Mouse (Mus musculus) kidney, adult 11 months (tissue): ENCODE data around the gene Pask.
"Not testable (repeated sequence)": the region's sequence is repeated elsewhere in the genome, so short reads cannot be mapped to it uniquely, and the experiment has no call there.

ENCODE experiments used
- DNase-seq: peaks from one replicate; pipeline ENCODE4 v3.0.0; 2022

The Pask gene

DNA sequence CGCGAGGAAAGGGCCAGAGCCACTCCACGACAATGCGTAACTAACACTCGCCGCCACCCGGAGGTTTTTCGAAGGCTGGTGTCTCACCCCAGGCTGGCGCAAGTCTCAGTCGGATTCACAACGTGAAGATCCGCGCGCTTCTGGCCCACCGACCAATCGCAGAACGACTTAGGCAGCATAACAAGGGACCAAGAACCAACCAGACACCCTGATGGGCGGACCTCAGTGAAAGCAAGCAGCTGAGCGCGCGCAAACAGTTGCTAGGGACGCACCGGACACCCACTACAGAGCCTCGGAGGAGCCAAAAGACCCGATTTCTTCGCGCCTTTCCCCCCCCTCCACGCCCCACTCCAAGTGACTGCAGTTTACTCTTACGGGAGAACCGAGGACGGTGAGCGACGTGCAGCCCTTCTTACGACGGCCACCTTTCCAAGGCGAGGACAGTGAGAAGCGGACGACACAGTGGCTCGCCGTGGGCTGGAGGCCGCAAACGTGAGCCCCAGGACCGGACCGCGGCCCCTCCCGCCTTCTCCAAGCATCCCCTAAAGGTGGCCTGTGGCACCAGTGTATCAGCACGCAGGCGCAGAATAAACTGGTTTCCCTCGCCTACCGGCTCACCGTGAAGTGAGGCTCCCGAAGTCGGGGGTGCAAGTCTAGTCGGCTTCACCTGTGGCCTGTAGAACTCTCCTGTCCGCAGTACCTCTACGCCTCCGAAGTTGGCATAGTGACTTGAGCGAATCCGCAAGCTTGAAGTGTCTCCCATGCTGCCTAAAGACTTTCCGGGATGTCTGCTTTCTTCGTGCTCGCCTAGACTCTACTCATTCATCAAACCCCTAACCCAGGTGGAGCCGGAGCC lies at the start of gene Pask, which contains the start of gene Ppp1r7:
TSS of gene Pask (minus strand) at position 835 of the 856 bp plus-strand sequence.
TSS of gene Ppp1r7 (plus strand) at position 207 of the 856 bp plus-strand sequence.
- DNase-seq = peak; percentile 96

DNA sequence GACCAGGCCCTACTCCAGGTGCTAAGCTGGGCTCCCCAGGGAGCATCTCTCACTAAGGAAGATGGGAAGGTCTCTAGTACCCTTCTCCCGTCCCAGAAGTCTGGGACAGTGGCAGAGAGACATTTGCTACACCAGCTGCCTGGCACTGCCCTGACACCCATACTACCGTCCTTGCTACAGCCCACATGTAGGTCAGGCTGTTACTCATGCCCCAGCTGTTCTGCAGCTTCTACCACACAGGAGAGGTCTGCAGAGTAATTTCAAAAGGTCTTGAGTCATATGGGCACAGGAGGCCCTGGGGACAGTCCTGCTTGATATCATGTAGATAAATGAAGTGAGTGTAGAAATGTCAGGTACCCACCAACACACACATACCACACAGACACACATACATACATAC lies 45.6 kb upstream of the Pask start:
- no peak for DNase-seq

DNA sequence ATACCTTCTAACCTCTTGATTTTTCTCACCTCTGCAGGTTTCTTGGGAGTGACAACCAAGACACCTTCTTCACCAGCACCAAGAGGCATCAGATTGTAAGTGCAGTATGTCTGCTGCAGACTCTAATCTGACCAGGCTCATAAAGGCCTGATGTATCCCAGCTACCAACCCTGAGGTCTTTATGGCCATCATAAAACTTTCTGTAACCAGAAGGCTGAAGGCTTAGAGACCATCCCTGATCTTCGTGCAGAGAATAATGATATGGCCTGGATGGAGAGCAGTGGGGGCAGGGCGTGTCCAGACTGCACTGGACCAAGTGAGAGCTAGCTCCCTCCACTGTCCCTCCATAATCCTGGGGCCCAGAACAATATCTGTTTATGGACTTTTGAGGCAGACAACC lies 43.9 kb upstream of the Pask start:
- no peak for DNase-seq

DNA sequence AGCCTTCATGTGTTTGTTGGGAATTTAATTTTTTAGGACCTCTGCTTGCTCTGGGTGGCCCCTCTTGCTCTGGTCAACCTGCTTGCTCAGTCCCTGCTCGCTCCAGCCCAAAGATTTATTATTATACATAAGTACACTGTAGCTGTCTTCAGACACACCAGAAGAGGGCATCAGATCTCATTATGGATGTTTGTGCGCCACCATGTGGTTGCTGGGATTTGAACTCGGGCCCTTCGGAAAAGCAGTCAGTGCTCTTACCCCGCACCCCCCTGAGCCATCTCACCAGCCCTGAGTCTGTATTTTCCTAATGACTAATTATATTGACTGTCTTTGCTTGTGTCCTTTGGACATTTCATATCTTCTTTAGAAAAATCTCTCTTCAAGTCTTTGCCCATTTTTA lies 35.8 kb upstream of the Pask start:
- DNase-seq = no peak

DNA sequence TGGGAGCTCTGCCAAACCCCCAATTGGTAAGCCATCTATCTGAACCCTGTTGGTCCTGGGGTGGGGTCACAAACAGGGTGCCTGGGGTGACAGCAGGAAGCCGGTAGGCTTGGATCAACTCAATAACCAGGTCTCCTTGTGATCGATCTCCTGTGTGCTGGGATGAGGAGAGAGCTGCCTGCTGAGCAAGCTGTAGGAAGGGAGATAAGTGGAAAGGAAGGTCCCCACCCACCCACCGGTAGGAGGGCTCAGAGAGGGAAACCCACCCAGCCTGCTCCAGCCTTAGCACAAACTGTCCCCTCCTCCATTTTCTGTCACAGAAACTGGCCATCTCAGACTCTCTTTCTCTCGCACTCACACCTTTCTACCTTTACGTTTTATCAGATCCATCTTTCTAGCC lies 34.0 kb upstream of the Pask start:
- no peak for DNase-seq

DNA sequence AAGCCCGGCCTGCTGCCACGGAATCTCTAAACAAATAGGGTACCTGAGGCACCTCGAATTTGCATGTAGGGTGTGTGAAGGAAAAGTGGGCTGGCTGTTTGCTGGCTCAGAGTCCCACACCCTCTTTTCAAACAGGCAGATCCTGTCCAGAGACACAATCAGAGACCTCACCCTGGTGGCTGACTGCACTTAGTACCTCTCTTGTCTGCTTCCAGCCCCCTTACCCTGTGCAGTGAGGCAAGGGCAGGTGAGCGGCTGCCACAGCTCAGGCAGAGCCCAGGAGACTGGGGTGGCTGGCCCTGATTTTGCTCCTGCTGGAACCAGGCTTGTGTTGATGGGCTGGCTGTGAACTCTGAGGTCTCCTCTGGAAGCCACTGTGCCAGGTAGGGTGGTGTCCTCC lies 30.4 kb upstream of the Pask start, which contains the start of gene Ano7:
TSS of gene Ano7 (plus strand) at position 266 of the 400 bp plus-strand sequence.
- DNase-seq = no peak

DNA sequence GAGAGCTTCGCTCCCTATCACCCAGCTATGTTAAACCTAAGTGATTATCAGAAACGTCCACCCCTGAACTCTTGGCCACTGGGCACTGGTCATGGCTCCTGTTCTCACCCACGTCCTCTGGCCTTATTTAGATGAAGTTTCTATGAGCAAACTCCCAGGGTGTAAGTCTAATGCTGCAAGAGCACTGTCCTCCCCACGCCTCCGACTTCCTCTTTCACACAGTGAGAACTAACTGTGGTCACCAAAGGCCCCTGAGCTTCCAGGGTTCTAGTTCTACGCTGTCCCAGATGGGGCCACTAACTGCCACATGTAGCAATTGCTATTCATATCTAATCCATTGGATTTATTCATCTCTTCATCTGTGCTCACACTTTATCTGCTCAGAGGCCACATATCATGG lies 22.4 kb upstream of the Pask start:
- DNase-seq = no peak

DNA sequence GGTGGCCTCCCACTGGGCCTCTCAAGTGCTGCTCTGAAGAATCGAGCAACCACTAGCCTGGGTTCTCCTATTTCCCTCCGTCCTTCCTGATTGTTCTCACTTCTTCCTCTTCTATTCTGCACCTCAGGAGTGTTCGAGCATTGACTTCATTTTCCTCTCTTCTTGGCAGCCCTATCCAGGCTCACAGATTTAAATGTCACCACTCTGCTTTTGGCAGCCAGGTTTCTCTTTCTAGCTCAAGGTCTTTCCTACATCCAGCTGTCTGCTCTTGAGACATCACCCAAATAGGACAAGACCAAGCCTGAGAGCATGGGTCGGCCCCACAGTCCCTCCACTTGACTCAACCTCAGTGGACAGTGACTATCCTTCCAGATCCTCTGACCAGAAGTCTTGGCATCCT lies 19.4 kb upstream of the Pask start:
- no peak for DNase-seq

DNA sequence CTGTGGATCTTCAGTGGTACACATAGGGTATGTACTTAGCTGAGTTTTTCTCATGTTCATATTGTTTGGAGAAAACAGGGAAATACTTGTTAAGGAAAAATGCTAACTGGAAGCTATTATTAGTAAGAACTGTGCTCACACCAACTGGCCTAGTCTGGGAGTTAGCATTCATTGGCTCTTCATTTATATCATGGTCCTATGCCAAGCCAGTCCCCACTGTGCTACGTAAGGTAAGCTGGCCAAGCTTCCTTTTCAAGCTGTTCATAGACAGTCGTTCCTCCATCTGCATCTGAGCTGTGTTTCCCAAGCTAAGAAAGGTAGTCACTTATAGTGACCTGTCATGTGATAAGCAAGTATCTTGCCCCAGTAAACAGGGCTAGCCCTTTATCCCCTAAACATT lies 9.4 kb upstream of the Pask start:
- DNase-seq = no peak

DNA sequence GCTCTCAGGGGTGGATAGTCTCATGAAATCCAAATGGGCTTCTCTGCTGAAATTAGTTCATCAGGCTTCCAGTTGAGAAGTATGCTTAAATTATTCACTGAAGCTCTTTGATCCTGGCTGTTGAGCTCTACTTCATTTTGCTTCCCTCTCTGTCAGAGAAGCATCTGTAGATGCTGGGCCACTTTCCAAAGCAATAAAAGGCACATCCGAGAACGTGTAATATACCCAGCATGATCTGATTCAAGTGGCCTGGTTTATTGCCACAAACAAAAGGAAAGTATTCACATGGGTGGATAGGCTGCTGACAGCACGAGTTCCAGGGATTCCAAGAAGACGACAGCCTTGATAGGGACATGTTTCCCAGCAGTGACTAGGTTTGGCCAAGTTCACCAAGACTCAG lies 6.4 kb upstream of the Pask start:
- DNase-seq = no peak

DNA sequence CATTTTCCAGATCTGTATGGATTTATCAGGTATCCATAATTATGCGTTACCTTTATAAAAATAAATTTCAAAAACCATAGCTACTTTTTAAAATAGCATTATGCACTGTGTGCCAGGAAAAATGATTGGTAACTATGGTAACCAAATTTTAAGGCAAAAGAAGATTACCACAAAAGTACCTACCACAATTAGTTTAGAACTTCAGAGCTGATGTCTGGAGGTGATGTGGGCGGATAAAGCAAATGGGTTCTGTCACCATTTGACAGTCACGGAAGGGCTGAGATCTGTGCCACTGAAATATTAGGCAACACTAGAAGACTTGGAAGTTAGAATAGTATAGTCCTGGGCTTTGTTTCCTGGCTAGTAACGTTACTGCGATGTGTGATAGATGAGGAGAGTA lies 3.9 kb upstream of the Pask start:
- no peak for DNase-seq

DNA sequence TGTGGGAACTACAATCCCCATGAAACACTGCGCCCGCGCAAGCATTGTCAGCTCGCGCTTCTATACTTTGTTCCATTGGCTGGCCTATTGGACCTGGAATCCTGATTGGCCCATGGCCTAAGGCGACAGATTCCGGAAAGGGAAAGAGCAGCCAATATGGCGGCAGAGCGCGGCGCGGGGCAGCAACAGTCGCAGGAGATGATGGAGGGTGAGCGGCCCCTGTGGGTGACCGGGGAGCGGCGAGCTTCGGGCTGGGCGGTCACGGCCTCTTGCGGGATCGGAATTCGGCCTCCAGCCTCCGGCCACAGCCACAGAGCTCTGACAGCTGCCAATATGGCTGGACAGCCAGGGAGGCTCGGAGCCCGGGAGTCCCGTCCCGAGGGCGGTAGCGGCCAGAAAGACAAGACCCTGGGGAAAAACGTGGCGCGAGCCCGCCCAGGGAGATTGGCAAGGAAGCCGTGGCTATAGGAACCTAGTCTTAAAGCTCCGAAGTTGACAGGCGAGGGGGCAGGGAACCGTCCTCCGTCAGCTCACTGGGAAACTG lies 294 bp upstream of the Pask start:
- DNase-seq = peak; percentile 95

DNA sequence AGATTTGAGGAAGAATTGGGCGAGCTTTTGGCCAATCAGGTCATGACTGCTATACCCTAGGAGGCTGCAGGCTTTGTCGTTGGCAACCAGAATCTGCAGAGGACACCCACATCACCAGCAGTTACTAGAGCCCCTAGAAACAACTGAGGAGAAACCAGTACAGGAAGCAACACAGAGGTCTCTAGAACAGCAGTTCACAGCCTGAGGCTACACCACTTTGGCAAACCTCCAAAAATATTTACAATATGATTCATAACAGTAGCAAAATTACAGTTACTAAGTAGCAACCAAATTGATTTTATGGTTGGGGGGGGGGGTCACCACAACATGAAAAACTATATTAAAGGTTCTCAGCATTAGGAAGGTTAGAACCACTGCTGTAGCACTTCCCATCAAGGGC lies 8.7 kb downstream of the Pask start:
- DNase-seq = no peak

DNA sequence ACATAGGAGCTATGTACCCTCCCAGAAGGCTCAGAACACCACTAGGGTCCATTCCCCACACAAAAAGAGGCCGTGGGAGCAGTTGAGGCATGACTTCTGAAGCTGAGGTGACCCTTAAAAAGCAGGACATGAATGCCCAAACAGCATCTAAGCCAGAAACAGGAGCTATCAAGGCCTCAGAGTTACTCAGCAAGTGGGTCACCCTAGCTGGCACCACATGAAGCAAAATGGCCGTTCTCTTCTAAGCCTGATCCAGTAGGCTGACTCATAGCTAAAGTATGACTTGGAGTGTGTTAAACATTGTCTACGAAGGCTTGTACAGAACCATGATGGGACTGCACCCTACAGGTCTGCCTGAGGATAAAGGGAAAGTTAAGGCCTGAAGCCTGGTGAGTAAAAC lies 16.8 kb downstream of the Pask start:
- no peak for DNase-seq

DNA sequence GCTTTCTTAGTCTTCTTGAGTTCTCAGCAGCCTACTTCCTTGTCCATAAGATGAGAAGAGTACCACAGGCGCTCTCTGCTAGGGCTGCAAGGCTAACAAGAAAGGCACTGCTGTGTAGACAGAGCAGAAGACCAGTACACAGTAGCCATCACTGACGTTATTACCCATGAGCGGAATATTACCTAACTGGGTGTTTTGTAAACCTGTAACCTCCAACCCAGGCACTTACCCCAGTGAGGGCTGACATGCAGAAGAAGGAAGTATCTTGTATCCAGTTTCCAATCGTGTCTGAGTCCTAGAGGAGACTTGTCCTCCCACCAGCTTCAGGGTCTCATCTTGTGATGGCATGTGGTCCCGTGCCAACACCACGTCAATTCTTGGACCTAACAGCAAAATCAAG lies 19.3 kb downstream of the Pask start:
- DNase-seq = no peak

DNA sequence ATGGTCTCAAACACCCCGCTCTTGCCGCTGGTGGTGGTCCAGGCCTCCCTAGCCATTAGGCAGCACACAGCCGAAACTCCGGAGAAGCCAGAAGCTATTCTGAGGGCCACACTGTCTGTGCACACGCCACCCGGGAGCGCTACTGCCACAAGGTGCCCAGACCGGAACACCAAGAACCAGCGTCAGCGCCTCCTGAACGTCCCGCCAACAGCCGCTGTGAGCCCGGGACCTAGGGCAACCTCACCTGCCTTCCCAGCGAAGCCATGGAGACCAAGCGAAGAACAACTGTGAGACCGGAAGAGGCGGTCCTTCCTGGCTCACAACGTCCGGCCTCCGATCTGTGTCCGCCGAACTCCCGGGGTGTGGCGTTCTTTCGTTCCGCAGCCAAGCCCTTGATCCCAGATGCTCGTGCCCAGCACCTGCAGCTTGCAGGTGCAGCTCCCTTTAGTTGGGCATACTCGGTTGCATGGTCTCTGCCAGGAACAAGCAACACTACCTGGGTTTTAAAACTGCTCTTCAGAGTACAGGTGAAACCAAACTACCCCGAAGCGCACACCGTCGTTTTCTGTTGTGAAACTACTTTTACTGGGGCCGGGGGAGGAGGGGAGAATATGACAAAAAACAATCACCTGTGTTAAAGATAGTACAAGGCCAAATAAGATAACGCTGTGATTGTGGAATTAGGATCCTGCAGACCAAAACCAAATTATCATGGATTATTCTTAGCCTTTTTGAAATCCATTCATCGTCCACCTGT lies 37.5 kb downstream of the Pask start, which contains the start of gene Mterf4:
TSS of gene Mterf4 (minus strand) at position 335 of the 757 bp plus-strand sequence.
- peak; percentile 75 for DNase-seq

DNA sequence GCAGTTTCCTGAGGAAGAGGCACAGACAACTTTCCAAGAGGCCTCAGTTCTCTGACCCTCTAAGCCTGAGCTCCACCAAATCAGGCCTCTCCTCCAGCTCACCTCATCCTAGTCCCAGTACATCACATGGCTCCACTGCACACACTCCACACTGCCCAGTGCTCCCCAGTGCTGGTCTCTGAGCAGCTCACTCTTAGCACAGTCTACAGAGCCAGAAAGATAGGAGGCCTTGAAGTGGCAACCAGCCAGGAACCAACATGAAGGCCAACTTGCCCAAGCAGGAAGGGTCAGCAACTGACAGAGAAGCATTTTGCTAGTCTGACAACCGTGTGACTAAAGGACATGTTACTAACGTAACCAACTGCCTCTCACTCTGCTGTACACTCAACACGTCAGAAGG lies 42.7 kb downstream of the Pask start:
- DNase-seq = no peak

DNA sequence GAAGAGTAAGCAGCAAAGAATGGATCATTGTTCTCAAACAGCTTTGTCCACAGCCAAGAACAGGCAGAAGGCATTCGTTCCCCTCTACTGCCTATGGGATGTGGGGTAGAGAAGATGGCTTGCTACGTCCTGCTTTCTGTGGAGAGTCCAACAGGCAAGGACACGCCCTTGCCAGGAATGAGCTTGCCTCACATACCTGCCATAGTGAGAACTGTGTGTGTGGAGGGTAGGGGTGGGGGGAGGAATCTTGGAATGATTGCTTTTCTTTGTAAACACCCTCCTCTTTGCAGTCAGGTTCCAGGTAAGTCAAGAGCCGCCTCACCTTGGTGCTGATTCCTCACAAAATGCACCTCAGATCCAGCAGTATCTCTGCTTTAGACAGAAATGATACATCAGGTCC lies 43.5 kb downstream of the Pask start:
- no peak for DNase-seq

DNA sequence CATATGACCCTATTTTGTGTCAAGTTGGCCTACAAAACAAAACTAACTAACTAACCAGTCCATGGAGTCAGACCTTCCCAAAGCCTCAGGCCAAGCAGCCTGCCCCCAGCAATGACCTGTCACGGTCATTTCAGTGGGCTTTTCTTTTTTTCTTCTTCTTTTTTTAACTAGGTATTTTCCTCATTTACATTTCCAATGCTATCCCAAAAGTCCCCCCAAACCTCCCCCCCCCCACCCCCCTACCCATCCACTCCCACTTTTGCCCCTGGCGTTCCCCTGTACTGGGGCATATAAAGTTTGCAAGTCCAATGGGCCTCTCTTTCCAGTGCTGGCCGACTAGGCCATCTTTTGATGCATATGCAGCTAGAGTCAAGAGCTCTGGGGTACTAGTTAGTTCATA lies 48.8 kb downstream of the Pask start:
- DNase-seq = not testable (repeated sequence)

DNA sequence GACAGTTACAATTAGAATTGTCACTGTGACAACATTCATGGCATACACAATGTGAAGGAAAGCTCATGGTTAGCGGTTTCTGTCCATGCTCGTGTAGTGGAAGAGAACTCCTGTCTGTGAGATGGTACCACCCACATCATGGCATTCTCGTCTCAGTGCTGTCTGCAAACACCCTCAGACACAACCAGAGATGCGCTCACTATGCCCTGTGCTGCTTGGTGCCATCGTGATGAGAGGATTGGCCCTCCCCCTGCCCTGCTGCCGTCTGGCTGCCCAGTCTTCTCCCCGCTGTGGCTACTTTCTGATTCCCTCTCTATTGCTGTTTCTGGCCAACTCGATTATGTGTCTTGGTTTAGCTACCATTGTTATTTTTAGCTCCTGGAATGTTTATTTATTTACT lies 51.3 kb downstream of the Pask start:
- no peak for DNase-seq

DNA sequence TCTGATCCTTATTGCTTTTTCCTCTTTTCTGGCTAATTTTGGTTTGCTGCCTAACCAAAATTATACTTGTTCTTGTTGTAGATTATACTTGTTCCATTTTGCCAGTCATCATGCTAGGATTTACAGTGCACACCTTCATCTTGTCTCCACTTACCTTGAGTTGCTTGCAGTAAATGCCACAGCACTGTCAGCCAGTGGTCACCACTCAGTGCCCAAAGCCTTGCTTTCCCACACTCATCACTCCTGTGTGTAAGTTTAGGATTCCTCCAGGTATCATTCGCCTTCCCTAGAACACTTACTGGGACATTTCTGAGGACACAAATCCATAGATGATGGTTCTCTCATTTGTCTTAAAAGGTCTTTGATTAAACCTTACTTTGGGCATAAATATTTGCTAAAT lies 51.7 kb downstream of the Pask start:
- no peak for DNase-seq

DNA sequence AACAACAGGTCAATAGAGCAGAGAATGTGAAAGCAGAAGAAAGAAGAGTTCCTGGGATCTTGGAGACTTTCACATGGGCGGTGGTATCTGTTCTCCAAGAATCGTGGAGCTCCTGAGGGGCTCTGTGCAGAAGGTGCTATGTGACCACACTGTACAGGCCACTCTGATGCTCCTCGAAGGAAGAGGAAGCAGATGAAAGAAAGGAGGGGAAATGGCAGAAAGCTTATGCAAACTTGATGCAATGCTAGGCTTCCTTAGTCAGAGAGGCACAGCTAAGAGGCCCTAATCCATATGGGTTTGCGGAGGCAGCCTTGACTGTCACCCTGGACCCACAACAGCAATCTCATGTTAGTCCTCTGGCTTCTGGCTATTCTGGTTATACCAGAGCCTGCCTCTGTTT lies 52.3 kb downstream of the Pask start:
- DNase-seq = no peak

DNA sequence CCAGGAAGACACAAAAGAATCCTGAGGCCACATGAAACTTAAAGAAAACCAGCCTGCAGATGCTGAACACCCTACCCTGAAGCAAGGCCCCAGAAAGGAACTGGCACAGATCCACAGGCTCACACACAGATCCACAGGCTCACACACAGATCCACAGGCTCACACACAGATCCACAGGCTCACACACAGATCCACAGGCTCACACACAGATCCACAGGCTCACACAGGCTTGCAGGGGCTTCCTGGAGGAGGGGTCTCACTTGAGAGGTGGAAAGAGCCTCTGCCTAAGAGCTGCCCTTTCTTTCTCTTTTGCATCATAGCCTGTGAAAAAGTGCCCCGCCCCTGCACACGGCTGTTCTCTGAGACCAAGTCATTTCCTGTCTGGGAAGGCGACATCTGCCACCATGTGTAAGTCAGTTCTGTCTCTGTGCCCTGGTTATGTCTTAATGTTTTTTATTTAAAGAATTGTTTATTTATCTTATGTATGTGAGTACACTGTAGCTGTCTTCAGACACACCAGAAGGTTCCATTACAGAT lies 53.5 kb downstream of the Pask start:
- no peak for DNase-seq

DNA sequence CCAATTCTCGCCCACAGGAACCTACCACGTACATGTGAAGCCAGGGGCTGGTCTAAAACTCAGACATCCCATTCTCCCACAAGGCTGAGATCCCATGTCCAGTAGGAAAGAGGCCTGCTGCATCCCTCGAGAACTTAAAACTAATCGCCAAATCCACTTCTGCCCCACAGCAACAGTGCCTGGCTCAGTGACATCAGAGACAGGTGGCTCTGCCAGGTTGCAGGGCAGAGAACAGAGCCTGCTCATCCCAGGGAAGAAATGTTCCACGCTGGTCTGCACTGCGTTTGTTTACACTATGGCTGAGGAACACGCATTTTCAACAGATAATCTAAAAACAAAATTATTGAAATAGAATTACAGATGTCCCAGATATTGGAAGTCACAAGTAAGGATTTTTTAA lies 66.2 kb downstream of the Pask start:
- no peak for DNase-seq
